25 mouse cellular contexts compared by ENCODE assay signal in genomic region chr10:12876426-12876825, GRCm38 (mm10). TPM values are rescaled to one million over a fixed set of nuclear protein-coding genes. Genes with fewer than 3 reads are reported as not detected.
DNase-seq lines count a peak whose midpoint lies in the region; ATAC-seq and TF ChIP-seq lines count a peak whose summit lies in the region.
"Had no signal": no experiment of that assay in that cellular context is flagged by ENCODE, and none has a peak within 500 bp of the region (broad histone marks: within the 10 kb centered on the region; RNA-seq: fewer than 3 reads in every experiment).

No protein-coding gene starts in this region.

- no peak for TF ChIP-seq POLR2A in MEL (IDR thresholded peaks at IDR 0.05; ENCODE audit: control insufficient read depth in 1 of 2, insufficient read depth in 1 of 2, low read depth in 1 of 2, low read length in 2 of 2, poor library complexity in 1 of 2)
- no peak for TF ChIP-seq POLR2A in embryonic fibroblast, embryonic 13.5 days (IDR thresholded peaks at IDR 0.05; ENCODE audit: low read depth, low read length)

- H3K4me3 ChIP-seq in MEL (ENCODE audit: control insufficient read depth in 1 of 2, insufficient read depth in 1 of 2, low read depth in 2 of 2, low read length in 2 of 2), result no peak overlapping the region
- no peak overlapping the region for H3K4me3 ChIP-seq in embryonic fibroblast, embryonic 13.5 days (ENCODE audit: insufficient read depth, low read length)
- H3K4me3 ChIP-seq in forebrain, embryonic 12.5 days (replicated peaks), result no peak overlapping the region
- H3K4me3 ChIP-seq: embryonic facial prominence, embryonic 10.5 days; embryonic facial prominence, embryonic 12.5 days; erythroblast, embryonic 14.5 days; forebrain, embryonic 10.5 days; forebrain, embryonic 13.5 days; forebrain, embryonic 15.5 days had no signal

- H3K4me1 ChIP-seq in MEL (ENCODE audit: control insufficient read depth in 1 of 2, insufficient read depth in 2 of 2, low read length in 2 of 2), result peaks cover 0 to 5% of the 10 kb centered on the region in 2 experiments; a peak in 1 of 4 replicates
- peaks cover 4% of the 10 kb centered on the region for H3K4me1 ChIP-seq in embryonic fibroblast, embryonic 13.5 days (ENCODE audit: control insufficient read depth, insufficient read depth, low read length)
- peaks cover 12% of the 10 kb centered on the region for H3K4me1 ChIP-seq in forebrain, embryonic 12.5 days

- no peak for TF ChIP-seq RAD21 in MEL (IDR thresholded peaks at IDR 0.05; ENCODE audit: low read depth, low read length)

- ATAC-seq in forebrain, embryonic 12.5 days (ENCODE audit: low FRiP score), result no peak
- ATAC-seq: CD4-positive, CD25-positive, alpha-beta regulatory T cell, adult 4 months; forebrain, embryonic 13.5 days; forebrain, embryonic 15.5 days; forebrain, postnatal 0 days had no signal

- no peak overlapping the region for H3K9ac ChIP-seq in MEL (ENCODE audit: control insufficient read depth, low read depth, low read length, poor library complexity, severe bottlenecking)
- H3K9ac ChIP-seq in forebrain, embryonic 12.5 days, result no peak overlapping the region
- H3K9ac ChIP-seq: embryonic facial prominence, embryonic 12.5 days; forebrain, embryonic 13.5 days; forebrain, embryonic 15.5 days; forebrain, postnatal 0 days had no signal

- peak; percentile 42 for DNase-seq in 3134 (ENCODE audit: extremely low read depth, insufficient read length, low spot score)
- peak; percentile 66 for DNase-seq in 3T3-L1 (ENCODE audit: low read depth, low spot score)
- DNase-seq in MEL (ENCODE audit: low read depth, low spot score), result no peak
- no peak for DNase-seq in embryo, embryonic 9.5 days (ENCODE audit: extremely low spot score)
- no peak for DNase-seq in adrenal gland, adult (ENCODE audit: inconsistent age in 2 of 2, low spot score in 1 of 2)
- no peak for DNase-seq in spleen, adult 12 weeks (ENCODE audit: low spot score)
- DNase-seq: adrenal gland, adult 8-10 months; adrenal gland, postnatal 14 days; adrenal gland, postnatal 36 days; cerebellum, adult 11-12 months; cerebellum, adult 2 months; cerebellum, adult 9-10 months; cerebellum, postnatal 10 days; cerebellum, postnatal 25 days; forebrain, postnatal 0 days had no signal

- no peaks in the 10 kb centered on the region for H3K79me2 ChIP-seq in MEL (ENCODE audit: control insufficient read depth, insufficient read depth, low read length, poor library complexity)

- no peak for TF ChIP-seq CTCF in MEL (IDR thresholded peaks at IDR 0.05 in 2 of 3, conservative IDR thresholded peaks at IDR 0.05 in 1 of 3; ENCODE audit: control insufficient read depth in 1 of 3, insufficient read depth in 1 of 3, low read depth in 2 of 3, low read length in 3 of 3, poor library complexity in 1 of 3, severe bottlenecking in 1 of 3)
- TF ChIP-seq CTCF in embryonic fibroblast, embryonic 13.5 days (IDR thresholded peaks at IDR 0.05; ENCODE audit: borderline replicate concordance, insufficient read depth, low read length), result no peak

- H3K27ac ChIP-seq in MEL (ENCODE audit: control insufficient read depth, low read depth, low read length), result no peak overlapping the region
- peak overlapping the region; percentile 60; the same call in 1 of the 2 replicates for H3K27ac ChIP-seq in embryonic fibroblast, embryonic 13.5 days (ENCODE audit: insufficient read depth, low read length)
- H3K27ac ChIP-seq in forebrain, embryonic 12.5 days, result no peak overlapping the region
- H3K27ac ChIP-seq: embryonic facial prominence, embryonic 10.5 days; embryonic facial prominence, embryonic 12.5 days; forebrain, embryonic 10.5 days; forebrain, embryonic 13.5 days; forebrain, embryonic 15.5 days had no signal

- no peak for TF ChIP-seq EP300 in MEL (IDR thresholded peaks at IDR 0.05; ENCODE audit: low read depth in 1 of 2, low read length in 2 of 2)

- no peaks in the 10 kb centered on the region for H3K9me3 ChIP-seq in MEL (replicated peaks; ENCODE audit: insufficient read depth, low read length)
- H3K9me3 ChIP-seq in forebrain, embryonic 12.5 days, result no peaks in the 10 kb centered on the region
- H3K9me3 ChIP-seq: embryonic facial prominence, embryonic 10.5 days; embryonic facial prominence, embryonic 12.5 days; forebrain, embryonic 10.5 days; forebrain, embryonic 13.5 days; forebrain, embryonic 15.5 days; G1E had no signal

- 80% methylated on average over 3 of the region's 3 CpGs for WGBS in forebrain, embryonic 12.5 days

- H3K4me2 ChIP-seq in forebrain, embryonic 12.5 days, result no peak overlapping the region
- H3K4me2 ChIP-seq: embryonic facial prominence, embryonic 12.5 days; forebrain, embryonic 13.5 days; forebrain, embryonic 15.5 days had no signal

- peaks cover 0 to 2% of the 10 kb centered on the region in 2 experiments; a peak in 2 of 4 replicates for H3K36me3 ChIP-seq in MEL (ENCODE audit: control insufficient read depth in 1 of 2, insufficient read depth in 2 of 2, low read length in 2 of 2)
- no peaks in the 10 kb centered on the region for H3K36me3 ChIP-seq in forebrain, embryonic 12.5 days (replicated peaks)
- H3K36me3 ChIP-seq: embryonic facial prominence, embryonic 10.5 days; embryonic facial prominence, embryonic 12.5 days; forebrain, embryonic 10.5 days; forebrain, embryonic 15.5 days; G1E had no signal

- H3K27me3 ChIP-seq in MEL (ENCODE audit: control insufficient read depth in 1 of 2, insufficient read depth in 2 of 2, low read length in 2 of 2), result no peaks in the 10 kb centered on the region; a peak in 1 of 4 replicates
- peaks cover 6% of the 10 kb centered on the region; the same call in 1 of the 2 replicates for H3K27me3 ChIP-seq in forebrain, embryonic 12.5 days
- H3K27me3 ChIP-seq: embryonic facial prominence, embryonic 12.5 days; forebrain, embryonic 15.5 days had no signal

TF ChIP-seq in MEL, 35 proteins besides CTCF, POLR2A, EP300 and RAD21:
- TF ChIP-seq MAFK (IDR thresholded peaks at IDR 0.05; ENCODE audit: borderline replicate concordance, low read depth, low read length), result no peak
- 0 out of 2 replicates have a peak, but pooled peaks have one; percentile 6 for TF ChIP-seq USF1 (IDR thresholded peaks at IDR 0.05; ENCODE audit: low read depth, low read length)

RNA-seq across cellular contexts. Expression of gene Utrn, which starts 7.3 kb away (rescaled TPM):
- total RNA-seq in MEL (2012; rRNA removed), result 2.3 and 3.4 TPM in 2 replicates
- polyA plus RNA-seq in MEL (2012; ENCODE audit: insufficient read depth in 1 of 2, insufficient read length in 2 of 2, low read depth in 1 of 2, low replicate concordance in 2 of 2, missing spikeins in 1 of 2), result 1 to 10 TPM in 1 of 2 experiments, not detected in 1; 4.3 TPM
- 104 and 132 TPM in 2 replicates for polyA plus RNA-seq in embryonic fibroblast, embryonic 13.5 days (2011; ENCODE audit: insufficient read length, low read depth, missing spikeins)
- polyA plus RNA-seq in forebrain, embryonic 12.5 days (2016; fragmentation: Nextera tagmentation; extraction: Ambion mirVana), result 30.2 and 34.3 TPM in 2 replicates

Comparison
In these comparisons a context has a peak if more than half of its experiments do, and no peak if none do; other contexts are left out.
1. DNase-seq: peak in 3134 (single experiment) and 3T3-L1 (single experiment); none in MEL (single experiment), embryo, embryonic 9.5 days (single experiment), adrenal gland, adult (0 of 2) and spleen, adult 12 weeks (single experiment).